Mouse (Mus musculus) heart, adult 18-20 months (tissue): Measurements from ENCODE around the gene Rfx4. TPM values are rescaled to one million over a fixed set of nuclear protein-coding genes. Genes with fewer than 3 reads are reported as not detected.

Experiments used
- total RNA-seq, 2 experiments: library from RNA; stranded (reverse); gene quantifications; 2 replicates each; pipeline ENCODE4 v1.2.3; 2021

Rfx4 gene
- total RNA-seq, 2 experiments from 2014 or later: not detected

Other genes starting within 250 kb of the Rfx4 start
- 10 to 100 TPM; 26.0 to 30.6 TPM for gene Ckap4, start 222.0 kb upstream of the Rfx4 start, total RNA-seq
- 100 to 1,000 TPM; 105 to 143 TPM for gene Tcp11l2, start 179.4 kb upstream of the Rfx4 start, total RNA-seq
- 10 to 100 TPM; 11.5 to 12.6 TPM for gene Polr3b, start 133.8 kb upstream of the Rfx4 start, total RNA-seq
- gene Ric8b, start 161.6 kb downstream of the Rfx4 start, total RNA-seq: 10 to 100 TPM; 37.8 to 42.2 TPM